Mouse (Mus musculus): Measurements from ENCODE around the gene Defb29. TPM values are rescaled to one million over a fixed set of nuclear protein-coding genes. Genes with fewer than 3 reads are reported as not detected.
A peak's percentile ranks its signal among the peaks of the same experiment; 100 is the strongest.

The Defb29 gene
- not detected in 2 replicates for polyA plus RNA-seq (2011; ENCODE audit: insufficient read depth, insufficient read length, low read depth, missing spikeins)

GRCm38 (mm10) chr2:152539944-152540710 lies at the start of gene Defb29:
Gene Defb29, minus strand, starts transcription at chr2:152540098.
- H3K9me3 ChIP-seq (replicated peaks; ENCODE audit: control insufficient read depth, insufficient read depth, low read length, poor library complexity, severe bottlenecking): no peaks in the 10 kb centered on the region
- H3K4me1 ChIP-seq (ENCODE audit: control insufficient read depth, insufficient read depth, low read length): no peaks in the 10 kb centered on the region
- no peaks in the 10 kb centered on the region for H3K27me3 ChIP-seq (ENCODE audit: control insufficient read depth, insufficient read depth, low read length, poor library complexity, severe bottlenecking)
- H3K9ac ChIP-seq (ENCODE audit: low read depth, poor library complexity, severe bottlenecking): no peak within 1 kb of the TSS
- TF ChIP-seq POLR2A (IDR thresholded peaks at IDR 0.05; ENCODE audit: insufficient read depth, low read length): no peak
- peak; percentile 67 for TF ChIP-seq CTCF (IDR thresholded peaks at IDR 0.05; ENCODE audit: low read depth, low read length)
- TF ChIP-seq EP300 (IDR thresholded peaks at IDR 0.05; ENCODE audit: insufficient read depth, low read depth, low read length): no peak
- H3K4me3 ChIP-seq (ENCODE audit: low read depth, low read length): no peak within 1 kb of the TSS
- no peak within 1 kb of the TSS for H3K27ac ChIP-seq (ENCODE audit: insufficient read depth, low read length)
- no peaks in the 10 kb centered on the region for H3K36me3 ChIP-seq (ENCODE audit: control insufficient read depth, insufficient read depth, low read length, poor library complexity, severe bottlenecking)

- no peak overlapping the region for H3K27ac ChIP-seq (ENCODE audit: insufficient read depth, low read length)
- H3K27me3 ChIP-seq (ENCODE audit: control insufficient read depth, insufficient read depth, low read length, poor library complexity, severe bottlenecking): no peaks in the 10 kb centered on the region
- H3K36me3 ChIP-seq (ENCODE audit: control insufficient read depth, insufficient read depth, low read length, poor library complexity, severe bottlenecking): no peaks in the 10 kb centered on the region
- no peaks in the 10 kb centered on the region for H3K9me3 ChIP-seq (replicated peaks; ENCODE audit: control insufficient read depth, insufficient read depth, low read length, poor library complexity, severe bottlenecking)
- no peak overlapping the region for H3K9ac ChIP-seq (ENCODE audit: low read depth, poor library complexity, severe bottlenecking)
- H3K4me1 ChIP-seq (ENCODE audit: control insufficient read depth, insufficient read depth, low read length): no peaks in the 10 kb centered on the region
- TF ChIP-seq EP300 (IDR thresholded peaks at IDR 0.05; ENCODE audit: insufficient read depth, low read depth, low read length) (no peak), CTCF (IDR thresholded peaks at IDR 0.05; ENCODE audit: low read depth, low read length) (no peak), POLR2A (IDR thresholded peaks at IDR 0.05; ENCODE audit: insufficient read depth, low read length) (no peak)
- no peak overlapping the region for H3K4me3 ChIP-seq (ENCODE audit: low read depth, low read length)
These were observed 49.1 kb upstream of the Defb29 start for GRCm38 (mm10) chr2:152589021-152589420.

GRCm38 (mm10) chr2:152588450-152588849 lies 48.6 kb upstream of the Defb29 start:
- Histone ChIP-seq H3K4me3 (ENCODE audit: low read depth, low read length) (no peak overlapping the region), H3K27me3 (ENCODE audit: control insufficient read depth, insufficient read depth, low read length, poor library complexity, severe bottlenecking) (no peaks in the 10 kb centered on the region), H3K9ac (ENCODE audit: low read depth, poor library complexity, severe bottlenecking) (no peak overlapping the region), H3K27ac (ENCODE audit: insufficient read depth, low read length) (no peak overlapping the region), H3K36me3 (ENCODE audit: control insufficient read depth, insufficient read depth, low read length, poor library complexity, severe bottlenecking) (no peaks in the 10 kb centered on the region), H3K9me3 (replicated peaks; ENCODE audit: control insufficient read depth, insufficient read depth, low read length, poor library complexity, severe bottlenecking) (no peaks in the 10 kb centered on the region), H3K4me1 (ENCODE audit: control insufficient read depth, insufficient read depth, low read length) (no peaks in the 10 kb centered on the region)
- TF ChIP-seq POLR2A (IDR thresholded peaks at IDR 0.05; ENCODE audit: insufficient read depth, low read length) (no peak), EP300 (IDR thresholded peaks at IDR 0.05; ENCODE audit: insufficient read depth, low read depth, low read length) (no peak), CTCF (IDR thresholded peaks at IDR 0.05; ENCODE audit: low read depth, low read length) (no peak)

- Histone ChIP-seq H3K9me3 (replicated peaks; ENCODE audit: control insufficient read depth, insufficient read depth, low read length, poor library complexity, severe bottlenecking) (no peaks in the 10 kb centered on the region), H3K9ac (ENCODE audit: low read depth, poor library complexity, severe bottlenecking) (no peak overlapping the region), H3K4me3 (ENCODE audit: low read depth, low read length) (no peak overlapping the region), H3K36me3 (ENCODE audit: control insufficient read depth, insufficient read depth, low read length, poor library complexity, severe bottlenecking) (no peaks in the 10 kb centered on the region), H3K27me3 (ENCODE audit: control insufficient read depth, insufficient read depth, low read length, poor library complexity, severe bottlenecking) (no peaks in the 10 kb centered on the region), H3K4me1 (ENCODE audit: control insufficient read depth, insufficient read depth, low read length) (no peaks in the 10 kb centered on the region), H3K27ac (ENCODE audit: insufficient read depth, low read length) (no peak overlapping the region)
- TF ChIP-seq EP300 (IDR thresholded peaks at IDR 0.05; ENCODE audit: insufficient read depth, low read depth, low read length) (no peak), CTCF (IDR thresholded peaks at IDR 0.05; ENCODE audit: low read depth, low read length) (peak; percentile 36)
These were observed 47.1 kb upstream of the Defb29 start for GRCm38 (mm10) chr2:152586926-152587560.

GRCm38 (mm10) chr2:152580612-152581011 lies 40.7 kb upstream of the Defb29 start:
- TF ChIP-seq POLR2A (IDR thresholded peaks at IDR 0.05; ENCODE audit: insufficient read depth, low read length): no peak
- TF ChIP-seq CTCF (IDR thresholded peaks at IDR 0.05; ENCODE audit: low read depth, low read length): no peak
- TF ChIP-seq EP300 (IDR thresholded peaks at IDR 0.05; ENCODE audit: insufficient read depth, low read depth, low read length): no peak
- Histone ChIP-seq H3K4me1 (ENCODE audit: control insufficient read depth, insufficient read depth, low read length) (no peaks in the 10 kb centered on the region), H3K4me3 (ENCODE audit: low read depth, low read length) (no peak overlapping the region), H3K27ac (ENCODE audit: insufficient read depth, low read length) (no peak overlapping the region), H3K27me3 (ENCODE audit: control insufficient read depth, insufficient read depth, low read length, poor library complexity, severe bottlenecking) (no peaks in the 10 kb centered on the region), H3K36me3 (ENCODE audit: control insufficient read depth, insufficient read depth, low read length, poor library complexity, severe bottlenecking) (no peaks in the 10 kb centered on the region), H3K9ac (ENCODE audit: low read depth, poor library complexity, severe bottlenecking) (no peak overlapping the region), H3K9me3 (replicated peaks; ENCODE audit: control insufficient read depth, insufficient read depth, low read length, poor library complexity, severe bottlenecking) (no peaks in the 10 kb centered on the region)

- no peak within 1 kb of the TSS for H3K9ac ChIP-seq (ENCODE audit: low read depth, poor library complexity, severe bottlenecking)
- no peak for TF ChIP-seq EP300 (IDR thresholded peaks at IDR 0.05; ENCODE audit: insufficient read depth, low read depth, low read length)
- no peaks in the 10 kb centered on the region for H3K27me3 ChIP-seq (ENCODE audit: control insufficient read depth, insufficient read depth, low read length, poor library complexity, severe bottlenecking)
- no peaks in the 10 kb centered on the region for H3K36me3 ChIP-seq (ENCODE audit: control insufficient read depth, insufficient read depth, low read length, poor library complexity, severe bottlenecking)
- no peaks in the 10 kb centered on the region for H3K9me3 ChIP-seq (replicated peaks; ENCODE audit: control insufficient read depth, insufficient read depth, low read length, poor library complexity, severe bottlenecking)
- no peak within 1 kb of the TSS for H3K4me3 ChIP-seq (ENCODE audit: low read depth, low read length)
- H3K4me1 ChIP-seq (ENCODE audit: control insufficient read depth, insufficient read depth, low read length): no peaks in the 10 kb centered on the region
- no peak within 1 kb of the TSS for H3K27ac ChIP-seq (ENCODE audit: insufficient read depth, low read length)
These were observed 40.2 kb upstream of the Defb29 start, which contains the start of gene Defb19 for GRCm38 (mm10) chr2:152580107-152580506. Gene Defb19, minus strand, starts transcription at chr2:152580312.
